Mouse (Mus musculus) lung, adult 2 months (tissue): ENCODE measurements around the gene Golm1.

ENCODE experiments used
- CTCF ChIP-seq: fragments of 200-500 bp; IDR thresholded peaks from 2 replicates; pipeline ENCODE4 v1.5.1; 2011; ENCODE audit warnings: mild to moderate bottlenecking, low read length, control low read depth; ENCODE audit not compliant: insufficient read depth
- POLR2A ChIP-seq: fragments of 200-500 bp; IDR thresholded peaks from 2 replicates; pipeline ENCODE4 v1.6.1; 2011; ENCODE audit warnings: low read depth, mild to moderate bottlenecking, control low read depth, low read length, borderline replicate concordance; ENCODE audit errors: extremely low read depth

GRCm38 (mm10) chr13:59679306-59679705 lies 3.7 kb upstream of the Golm1 start:
- no peak for TF ChIP-seq CTCF
- TF ChIP-seq POLR2A: no peak
